Mouse (Mus musculus) retina, embryonic 14.5 days (tissue): ENCODE measurements at regions not wholly inside any gene's neighbourhood (a gene's known extent, or its start where the extent isn't known, plus 50 kb on each side); places are given as distances from the start of the nearest gene placed in this dataset.

ENCODE experiments used
- DNase-seq: peaks from one replicate; pipeline ENCODE4 v3.0.0-alpha.2; 2015; ENCODE audit warnings: low spot score

GRCm38 (mm10) chr11:27833736-27834135, 505.9 kb downstream of the Gm6685 start:
- DNase-seq: no peak

- no peak for DNase-seq
Measured at GRCm38 (mm10) chr11:27799826-27800620, 539.6 kb downstream of the Gm6685 start.

- DNase-seq: no peak
Measured at GRCm38 (mm10) chr11:27753913-27754218, 585.8 kb downstream of the Gm6685 start.

GRCm38 (mm10) chr11:27753212-27753912, 586.3 kb downstream of the Gm6685 start:
- peak; percentile 83 for DNase-seq

GRCm38 (mm10) chr11:27726109-27726508, 613.6 kb downstream of the Gm6685 start:
- no peak for DNase-seq

GRCm38 (mm10) chr11:27721346-27721745, 618.3 kb downstream of the Gm6685 start:
- DNase-seq: no peak

- DNase-seq: no peak
Measured at GRCm38 (mm10) chr11:27672436-27672835, 667.2 kb downstream of the Gm6685 start.
